Mouse (Mus musculus): Measurements from ENCODE around the gene Fam234a.
"Not testable (repeated sequence)": the region's sequence is repeated elsewhere in the genome, so short reads cannot be mapped to it uniquely, and the experiment has no call there.

Gene Fam234a

DNA sequence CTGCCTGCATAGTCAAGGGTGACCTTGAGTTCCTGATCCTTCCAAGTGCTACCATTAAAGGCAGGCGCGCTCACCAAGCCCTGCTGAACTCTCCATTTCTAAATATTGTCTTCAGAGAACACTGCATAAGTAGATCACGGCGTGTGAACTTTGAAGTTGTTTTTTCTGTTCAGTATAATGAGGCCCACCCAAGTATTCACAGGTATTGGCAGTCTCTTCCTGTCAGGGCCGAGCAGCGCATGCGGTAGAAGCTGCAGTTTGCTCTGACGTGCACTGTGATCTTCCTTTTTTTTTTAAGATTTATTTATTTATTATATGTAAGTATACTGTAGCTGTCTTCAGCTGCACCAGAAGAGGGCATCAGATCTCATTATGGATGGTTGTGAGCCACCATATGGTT, 9.7 kb downstream of the Fam234a start:
- DNase-seq (ENCODE audit: extremely low spot score), result no peak

DNA sequence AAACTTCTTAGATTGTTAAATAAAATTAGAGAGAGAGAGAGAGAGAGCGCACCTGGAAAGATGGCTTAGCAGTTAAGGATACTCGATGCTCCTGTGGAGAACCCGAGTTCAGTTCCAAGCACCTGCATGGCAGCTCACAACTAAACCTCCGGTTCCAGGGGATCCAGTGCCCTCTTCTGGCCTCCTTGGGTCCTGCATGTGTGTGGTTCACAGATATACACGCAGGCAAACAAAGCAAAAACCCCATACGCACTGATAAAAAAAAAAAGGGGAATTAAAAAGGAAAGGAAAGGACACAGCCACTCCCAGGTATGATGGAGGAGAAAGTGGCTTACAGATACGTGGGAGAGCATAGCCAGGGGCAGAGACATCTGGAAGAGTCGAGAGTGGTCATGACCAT, 11.2 kb downstream of the Fam234a start:
- no peak for DNase-seq (ENCODE audit: extremely low spot score)

DNA sequence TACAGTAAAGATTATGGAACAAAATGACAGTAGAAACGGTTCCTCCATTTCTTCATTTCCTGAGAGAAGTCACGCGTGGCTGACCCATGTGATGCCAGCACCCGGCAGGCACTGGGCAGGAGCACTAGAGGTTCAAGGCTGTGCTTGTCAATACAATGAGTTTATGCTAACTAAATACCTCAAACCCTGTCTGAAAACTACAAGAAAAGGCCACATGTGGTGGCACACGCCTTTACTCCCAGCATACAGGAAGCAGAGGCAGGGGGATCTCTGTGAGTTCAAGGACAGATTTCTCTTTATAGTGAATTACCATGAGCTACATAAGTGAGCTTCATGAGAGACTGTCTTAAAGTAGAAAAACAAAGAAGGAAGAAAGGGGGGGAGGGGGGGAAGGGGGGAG, 12.9 kb downstream of the Fam234a start:
- DNase-seq (ENCODE audit: extremely low spot score), result no peak

DNA sequence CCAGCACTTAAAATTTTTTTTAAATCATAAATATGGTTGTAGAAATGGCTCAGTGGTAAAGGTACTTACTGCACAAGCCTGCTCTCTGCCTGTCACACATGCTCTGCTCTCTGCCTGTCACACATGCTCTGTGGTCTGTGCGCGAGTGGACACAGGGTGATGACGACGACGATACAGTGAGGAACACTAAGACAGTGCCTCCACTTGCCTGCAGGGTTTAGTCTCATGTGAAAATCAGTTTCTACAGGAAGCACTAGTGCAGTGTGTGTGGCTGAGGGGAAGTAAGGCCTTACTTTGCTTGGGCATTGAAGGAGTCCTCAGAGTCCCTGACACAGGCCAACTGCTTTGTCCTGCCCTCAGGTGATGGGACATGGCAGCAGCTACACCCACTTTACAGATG, 14.3 kb downstream of the Fam234a start:
- no peak for DNase-seq (ENCODE audit: extremely low spot score)

DNA sequence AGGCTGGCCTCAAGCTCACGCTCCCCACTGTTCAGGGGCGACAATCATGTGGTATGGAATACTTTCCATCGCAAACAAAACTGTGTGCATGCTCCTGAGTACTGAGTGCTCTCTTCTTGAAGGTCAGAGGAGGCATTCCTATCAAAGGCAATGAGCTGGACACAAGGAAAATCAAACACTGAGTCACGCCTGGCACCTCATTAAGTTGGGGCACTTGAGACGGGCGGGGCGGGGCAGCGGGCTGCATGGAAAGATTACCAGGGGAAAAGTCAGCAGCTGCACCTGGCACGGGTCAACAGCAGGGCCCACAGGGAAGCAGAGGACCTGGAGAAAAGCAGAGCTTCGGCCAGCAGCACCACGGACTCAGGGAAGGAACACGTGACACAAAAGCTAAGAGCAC, 18.9 kb downstream of the Fam234a start:
- no peak for DNase-seq (ENCODE audit: extremely low spot score)

DNA sequence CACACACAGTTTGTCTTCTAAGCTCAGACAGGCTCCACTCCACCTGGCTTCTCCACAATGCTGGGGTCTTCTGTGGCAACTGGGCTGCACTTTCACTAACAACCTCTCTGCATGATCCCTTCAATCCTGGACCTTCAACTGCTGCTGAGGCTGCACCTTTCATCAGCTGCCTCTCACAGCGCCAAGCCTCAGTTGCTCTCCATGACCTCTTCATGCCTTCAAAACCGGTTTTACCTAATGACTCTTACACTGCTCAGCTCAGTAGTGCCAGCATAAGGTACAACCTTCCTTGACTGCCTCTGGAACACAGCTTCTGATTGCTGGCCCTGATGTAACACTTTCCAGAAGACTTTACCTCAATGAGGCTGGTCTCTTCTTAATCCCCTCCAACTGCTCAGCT, 22.5 kb downstream of the Fam234a start:
- no peak for DNase-seq (ENCODE audit: extremely low spot score)

DNA sequence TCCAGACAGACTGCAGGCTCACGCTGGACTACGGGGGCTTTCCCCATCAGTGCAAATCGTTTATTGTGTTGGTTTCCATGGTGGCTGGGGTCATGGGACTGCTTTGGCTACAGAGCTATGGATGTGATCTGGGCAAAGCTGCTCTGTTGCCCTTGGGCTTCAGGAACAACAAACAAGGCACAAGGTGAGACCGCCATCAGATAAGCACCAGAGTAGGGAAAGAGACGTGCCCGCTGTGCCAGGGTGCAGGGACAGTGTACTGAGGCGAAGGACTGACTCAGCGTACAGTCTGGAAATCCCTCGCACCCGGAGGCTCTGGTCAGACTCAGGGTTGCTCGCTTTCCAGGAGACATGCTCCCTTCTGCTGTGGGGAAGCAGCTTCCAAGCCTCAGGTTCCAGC, 31.4 kb downstream of the Fam234a start:
- DNase-seq (ENCODE audit: extremely low spot score), result no peak

DNA sequence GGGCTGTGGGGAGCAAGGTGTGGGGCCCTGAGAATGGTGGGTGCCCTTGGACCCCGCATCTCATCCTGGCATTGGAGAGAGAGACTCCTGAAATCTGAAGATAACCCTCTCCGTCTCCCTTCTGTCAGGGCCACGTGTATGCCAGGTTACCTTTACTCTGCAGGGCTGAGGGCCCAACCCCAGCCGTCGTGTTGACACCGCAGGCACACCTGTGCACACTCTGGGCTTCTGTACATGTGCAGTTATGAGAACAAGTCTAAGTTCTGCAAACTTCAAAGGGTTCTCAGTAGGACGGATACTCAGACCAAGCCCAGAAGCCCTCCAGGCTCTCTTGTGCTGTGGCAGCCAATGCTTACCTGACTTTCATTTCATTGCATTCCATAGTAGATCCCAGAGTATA, 31.8 kb downstream of the Fam234a start:
- no peak for DNase-seq (ENCODE audit: extremely low spot score)

DNA sequence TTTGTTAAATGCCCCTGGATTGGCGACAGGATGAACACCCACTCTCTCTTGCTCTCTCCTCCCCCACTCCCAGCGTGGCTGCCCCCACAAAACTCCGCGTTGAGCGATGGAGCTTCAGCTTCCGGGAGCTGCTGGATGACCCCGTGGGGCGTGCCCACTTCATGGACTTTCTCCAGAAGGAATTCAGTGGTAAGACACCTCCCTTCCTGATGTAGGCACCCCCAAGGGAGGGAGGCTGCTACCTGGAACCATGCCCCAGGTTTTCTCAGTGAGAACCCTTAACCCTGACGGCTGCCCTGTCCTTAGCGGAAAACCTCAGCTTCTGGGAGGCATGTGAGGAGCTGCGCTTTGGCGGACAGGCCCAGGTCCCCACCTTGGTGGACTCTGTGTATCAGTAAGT, 36.4 kb downstream of the Fam234a start, which contains the start of gene Arhgdig:
Gene Arhgdig, minus strand, starts transcription at position 101 of the 400 bp plus-strand sequence.
- DNase-seq (ENCODE audit: extremely low spot score), result no peak

DNA sequence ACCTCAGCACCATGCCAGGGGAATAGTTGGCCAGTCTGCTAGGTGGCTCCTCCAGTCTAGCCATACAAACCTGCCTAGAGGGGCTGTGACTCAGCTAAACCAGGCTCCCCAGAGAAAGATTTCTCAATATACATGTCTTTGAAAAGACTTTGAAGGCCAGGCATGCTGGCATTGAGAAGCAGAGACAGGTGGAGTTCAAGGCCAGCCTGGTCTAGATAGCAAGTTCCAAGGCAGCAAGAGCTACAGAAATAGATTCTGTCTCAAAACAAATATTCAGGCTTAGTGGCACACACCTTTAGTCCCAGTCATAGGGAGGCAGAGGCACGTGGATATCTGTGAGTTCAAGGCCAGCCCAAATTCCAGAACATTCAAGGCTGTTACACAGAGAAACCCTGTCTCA, 37.6 kb downstream of the Fam234a start:
- no peak for DNase-seq (ENCODE audit: extremely low spot score)

DNA sequence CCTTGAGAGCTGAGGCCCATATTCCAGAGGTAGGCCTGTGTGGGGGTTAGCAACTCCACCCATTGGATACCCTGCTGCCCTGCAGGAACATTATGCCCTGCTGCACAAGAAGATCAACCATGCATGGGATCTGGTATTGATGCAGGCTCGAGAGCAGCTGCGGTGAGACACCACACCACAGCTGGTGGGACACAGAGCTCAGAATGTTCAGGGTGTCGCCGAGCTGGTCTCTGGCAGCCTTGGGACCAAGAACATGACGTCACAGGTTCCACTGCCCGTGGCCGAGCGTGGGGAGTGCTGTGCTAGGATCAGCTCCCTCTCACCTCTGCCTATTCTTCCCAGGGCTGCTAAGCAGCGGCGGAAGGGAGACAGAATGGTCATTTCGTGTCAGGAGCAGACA, 39.3 kb downstream of the Fam234a start:
- DNase-seq (ENCODE audit: extremely low spot score), result no peak

DNA sequence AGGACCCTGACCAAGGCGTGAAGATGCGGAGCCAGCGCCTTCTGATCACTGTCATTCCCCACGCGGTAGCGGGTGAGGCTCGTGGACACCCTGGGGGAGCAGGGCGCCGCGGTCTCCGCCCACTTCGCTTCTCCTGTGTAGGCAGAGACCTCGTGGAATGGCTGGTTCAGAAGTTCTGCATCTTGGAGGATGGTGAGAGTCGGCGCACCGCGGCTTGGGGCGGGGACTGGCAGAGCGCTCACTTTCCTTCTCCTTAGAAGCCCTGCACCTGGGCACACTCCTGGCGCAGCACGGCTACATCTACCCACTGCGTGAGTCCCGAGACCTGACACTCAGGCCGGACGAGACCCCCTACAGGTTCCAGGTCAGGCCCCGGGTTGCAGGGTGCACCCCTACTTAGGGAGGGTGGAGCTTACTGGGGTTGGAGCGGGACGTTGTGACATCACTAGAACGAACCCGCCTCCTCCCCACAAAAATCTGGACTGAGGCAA, 40.7 kb downstream of the Fam234a start:
- DNase-seq (ENCODE audit: extremely low spot score), result peak; percentile 26

DNA sequence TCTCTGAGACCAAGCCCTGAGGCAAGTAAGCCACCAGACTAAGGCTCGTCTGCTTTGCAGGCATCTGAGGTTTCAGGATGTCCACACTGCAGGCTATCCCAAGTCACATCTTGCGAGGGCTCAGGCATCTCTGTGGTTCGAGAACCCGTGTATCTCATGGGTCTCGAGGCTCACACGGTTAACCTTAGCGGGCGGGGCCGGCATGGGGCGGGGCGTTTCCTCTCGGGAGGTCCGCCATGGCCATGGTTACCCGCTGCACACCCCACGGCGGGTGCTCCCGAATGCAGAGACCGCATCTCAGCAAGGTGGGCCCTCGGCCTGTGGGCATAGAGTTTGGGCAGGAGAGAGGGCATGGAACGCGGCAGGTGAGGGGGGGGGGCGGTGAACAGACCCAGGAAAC, 41.3 kb downstream of the Fam234a start, which contains the start of gene Rgs11:
Gene Rgs11, plus strand, starts transcription at position 215 of the 400 bp plus-strand sequence.
- no peak for DNase-seq (ENCODE audit: extremely low spot score)

DNA sequence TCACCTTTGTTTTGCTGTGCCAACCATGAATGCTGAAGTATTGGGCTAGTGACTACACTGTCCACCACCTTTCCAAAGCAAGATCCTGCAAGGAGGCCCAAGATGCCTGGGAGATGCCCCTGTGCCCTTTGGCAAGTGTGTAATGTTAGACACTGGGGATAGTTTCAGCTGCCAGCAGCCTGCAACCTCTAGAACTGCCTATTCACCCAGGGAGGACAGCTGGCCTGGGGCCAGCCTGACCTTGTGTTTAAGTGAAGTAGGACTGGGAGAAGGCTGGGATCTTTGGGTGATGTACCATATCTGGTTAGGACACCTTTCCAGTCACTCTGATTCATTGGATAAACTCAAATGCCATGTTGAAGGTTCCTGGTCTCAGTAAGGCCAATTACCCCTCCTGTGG, 42.0 kb downstream of the Fam234a start:
- DNase-seq (ENCODE audit: extremely low spot score), result no peak

DNA sequence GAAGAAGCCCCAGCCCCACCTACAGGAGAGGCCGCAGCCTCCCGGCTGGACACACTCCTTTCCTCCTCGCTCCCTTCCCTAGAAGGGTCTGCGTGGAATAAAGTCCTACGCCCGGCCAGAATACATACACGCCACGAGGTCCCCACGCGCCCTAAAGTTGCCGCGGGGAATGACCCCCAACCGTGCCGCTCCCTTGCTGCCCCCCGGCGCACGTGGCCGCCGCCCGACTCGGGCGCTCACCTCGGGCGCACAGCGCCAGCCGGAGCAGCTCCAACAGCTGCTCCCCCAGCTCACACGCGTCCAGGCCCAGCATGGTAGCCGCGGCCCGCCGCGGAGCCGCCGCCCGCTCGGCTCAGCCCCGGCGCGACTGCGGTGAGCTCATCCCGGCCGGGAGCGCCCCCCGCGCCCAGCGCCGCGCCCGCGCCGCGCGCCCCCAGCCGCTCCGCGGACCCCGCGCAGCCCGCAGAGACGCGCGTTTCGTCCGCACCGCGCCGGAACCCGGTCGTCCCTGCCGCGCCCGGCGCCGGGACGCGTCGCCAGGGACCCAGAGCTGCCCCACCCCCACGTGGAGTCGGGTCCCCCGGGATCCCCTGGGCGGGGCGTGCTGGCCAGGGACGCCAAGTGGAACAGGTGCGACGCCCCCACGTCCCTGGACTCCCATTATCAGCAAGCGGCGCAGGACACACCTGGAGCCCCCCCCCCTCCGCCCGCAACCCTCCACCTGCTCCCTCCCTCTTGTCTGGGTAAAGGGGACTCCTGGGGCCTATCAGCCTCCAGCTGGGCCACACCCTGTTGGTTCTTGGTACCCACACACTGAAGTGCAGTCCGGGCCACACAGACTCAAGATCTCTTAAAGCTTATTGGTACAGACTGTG, 43.0 kb downstream of the Fam234a start:
- DNase-seq (ENCODE audit: extremely low spot score), result peak; percentile 35

DNA sequence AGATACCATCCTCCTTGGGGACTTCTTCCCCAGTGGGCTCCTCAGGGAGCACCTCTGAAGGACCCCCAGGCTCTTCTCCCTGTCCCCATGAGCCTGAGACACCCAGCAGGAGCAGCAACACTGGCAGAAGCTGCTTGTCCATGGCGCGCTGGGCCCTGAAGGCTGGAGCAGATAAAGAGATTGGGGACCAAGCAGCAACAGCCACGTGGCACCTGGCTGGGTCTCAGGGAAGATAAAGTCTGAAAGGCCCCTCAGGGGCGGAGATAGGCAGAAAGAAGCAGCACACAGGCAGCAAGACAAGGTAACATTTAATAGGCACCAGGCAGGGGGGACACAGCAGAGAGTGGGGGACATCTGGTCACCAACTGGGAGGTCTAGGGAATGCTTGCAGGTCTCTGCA, 45.1 kb downstream of the Fam234a start, which contains the start of gene Pdia2:
Gene Pdia2, minus strand, starts transcription at position 196 of the 400 bp plus-strand sequence.
- DNase-seq (ENCODE audit: extremely low spot score), result no peak

DNA sequence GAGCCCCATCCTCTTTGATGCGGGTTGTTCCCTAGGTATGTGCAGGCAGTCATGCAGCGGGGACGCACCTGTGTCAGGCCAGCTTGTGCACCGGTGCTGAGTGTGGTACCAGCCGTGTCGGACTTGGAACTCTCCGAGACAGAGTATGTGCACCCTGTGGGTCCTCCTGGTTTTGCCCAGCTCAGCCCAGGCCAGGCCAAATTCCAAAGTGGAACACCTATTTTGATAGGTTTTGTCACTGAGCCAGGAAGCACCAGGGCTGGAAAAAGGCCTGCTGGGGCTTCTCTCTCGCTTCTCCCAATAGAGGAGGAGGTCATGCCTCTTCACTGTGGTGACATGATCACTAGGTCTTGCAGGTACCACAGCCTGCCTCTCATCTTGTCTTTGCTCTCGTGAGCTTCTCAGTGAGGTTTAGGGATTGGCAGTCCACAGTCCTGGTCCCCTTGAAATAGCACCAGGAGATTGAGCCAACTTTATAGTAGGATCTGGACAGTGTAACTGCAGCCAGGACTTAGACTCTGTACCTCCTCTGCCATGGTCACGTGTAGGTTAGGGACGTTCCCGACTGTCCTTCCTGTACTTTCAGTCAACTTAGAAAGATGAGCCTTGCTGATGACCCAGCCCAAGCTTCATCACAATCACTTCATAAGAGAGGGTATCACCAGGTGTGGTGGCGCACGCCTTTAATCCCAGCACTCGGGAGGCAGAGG, 51.4 kb downstream of the Fam234a start:
- no peak for DNase-seq (ENCODE audit: extremely low spot score)

DNA sequence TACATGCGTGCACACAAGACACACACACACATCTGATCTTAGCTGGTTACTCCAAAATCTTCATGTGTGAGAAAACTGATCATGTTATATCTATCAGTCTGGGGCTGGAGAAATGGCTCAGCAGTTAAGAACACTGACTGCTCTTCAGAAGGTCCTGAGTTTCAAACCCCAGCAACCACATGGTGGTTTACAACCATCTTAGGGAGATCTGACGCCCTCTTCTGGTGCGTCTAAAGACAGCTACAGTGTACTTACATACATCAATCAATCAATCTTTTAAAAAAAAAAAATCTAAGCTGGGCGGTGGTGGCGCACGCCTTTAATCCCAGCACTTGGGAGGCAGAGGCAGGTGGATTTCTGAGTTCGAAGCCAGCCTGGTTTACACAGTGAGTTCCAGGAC, 52.6 kb downstream of the Fam234a start:
- not testable (repeated sequence) for DNase-seq (ENCODE audit: extremely low spot score)

DNA sequence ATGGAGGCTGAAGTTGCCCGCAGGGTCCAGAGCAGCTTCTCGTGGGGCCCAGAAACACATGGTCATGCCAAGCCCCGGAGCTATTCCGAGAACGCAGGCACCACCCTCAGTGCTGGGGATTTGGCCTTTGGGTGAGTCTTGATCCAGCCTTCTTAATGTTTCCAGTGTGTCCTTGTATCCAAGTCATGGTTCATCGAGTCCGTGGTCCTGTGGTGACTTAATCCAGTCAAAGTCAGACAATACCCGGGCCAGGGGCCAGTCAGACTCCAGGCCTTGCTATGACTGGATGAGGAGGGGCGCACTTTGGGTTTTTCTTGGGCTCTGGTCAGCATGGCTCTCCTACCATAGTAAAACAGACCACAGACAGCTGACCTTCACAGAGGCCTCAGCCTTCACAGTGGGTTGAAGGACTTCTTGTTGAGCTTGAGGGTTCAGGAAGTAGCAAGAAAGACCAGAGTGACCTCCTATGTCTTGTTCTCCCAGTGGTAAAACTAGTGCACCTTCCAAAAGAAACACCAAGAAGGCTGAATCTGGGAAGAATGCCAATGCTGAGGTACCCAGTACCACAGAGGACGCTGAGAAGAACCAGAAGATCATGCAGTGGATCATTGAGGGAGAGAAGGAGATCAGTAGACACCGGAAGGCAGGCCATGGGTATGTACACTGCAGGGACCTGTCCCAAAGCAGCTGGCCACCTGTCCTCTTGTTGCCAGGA, 55.8 kb downstream of the Fam234a start:
- DNase-seq (ENCODE audit: extremely low spot score), result no peak

DNA sequence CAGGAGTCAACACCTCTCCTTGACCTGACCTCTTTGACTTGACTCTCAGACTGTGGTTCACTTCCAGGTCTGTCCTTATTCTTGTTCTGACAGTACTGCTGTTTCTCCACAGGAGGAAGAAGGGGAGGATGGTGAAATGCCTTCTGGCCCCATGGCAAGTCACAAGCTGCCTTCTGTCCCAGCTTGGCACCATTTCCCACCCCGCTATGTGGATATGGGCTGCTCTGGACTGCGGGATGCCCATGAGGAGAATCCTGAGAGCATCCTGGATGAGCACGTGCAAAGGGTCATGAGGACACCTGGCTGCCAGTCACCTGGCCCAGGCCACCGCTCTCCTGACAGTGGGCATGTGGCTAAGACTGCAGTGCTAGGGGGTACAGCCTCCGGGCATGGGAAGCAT, 56.5 kb downstream of the Fam234a start:
- no peak for DNase-seq (ENCODE audit: extremely low spot score)

DNA sequence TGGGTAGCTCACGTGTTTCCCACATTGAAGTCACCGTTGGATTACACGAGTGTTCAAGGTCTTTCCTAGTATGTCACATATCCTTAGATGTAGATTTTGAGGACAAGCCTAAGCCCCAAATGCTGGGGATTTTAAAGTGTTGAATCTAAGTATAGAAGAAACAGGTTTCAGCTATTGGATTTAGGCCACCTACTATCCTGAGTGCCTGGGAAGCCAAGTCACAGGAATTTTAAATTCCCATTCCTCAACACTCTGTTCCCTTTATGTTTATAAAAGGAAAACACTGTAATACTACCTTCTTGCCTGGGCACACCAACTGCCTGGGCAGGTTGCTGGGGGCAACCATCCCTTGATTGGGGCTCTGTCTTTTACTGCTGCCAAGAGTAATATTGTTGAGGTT, 62.9 kb downstream of the Fam234a start:
- no peak for DNase-seq (ENCODE audit: extremely low spot score)

DNA sequence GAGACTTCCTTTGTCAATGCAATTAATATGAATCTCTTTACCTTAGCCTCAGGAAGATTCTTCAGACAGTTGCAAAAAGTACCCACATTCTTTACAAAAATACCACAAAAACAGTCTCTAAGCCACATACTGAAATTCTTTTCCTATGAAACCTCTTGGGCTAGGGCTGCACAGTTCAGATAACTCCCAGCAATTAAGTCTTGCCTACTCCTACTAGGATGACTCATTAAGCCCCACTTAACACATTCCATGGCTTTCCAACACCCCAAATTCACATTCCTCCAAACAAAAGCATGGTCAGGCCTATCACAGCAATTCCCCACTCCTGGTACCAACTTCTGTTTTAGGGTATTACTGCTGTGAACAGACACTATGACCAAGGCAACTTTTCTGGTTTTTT, 65.4 kb downstream of the Fam234a start:
- DNase-seq (ENCODE audit: extremely low spot score), result no peak

Measured in embryo, embryonic 9.5 days (tissue).